Mouse (Mus musculus) cortical plate, adult 2 months (tissue): ENCODE results near the gene Ptafr.

Experiments used
- CTCF ChIP-seq: fragments of 200-500 bp; IDR thresholded peaks from 2 replicates; pipeline ENCODE4 v1.5.1; 2011; ENCODE audit warnings: mild to moderate bottlenecking, control low read depth, low read length; ENCODE audit not compliant: insufficient read depth; ENCODE audit errors: extremely low read depth
- POLR2A ChIP-seq: fragments of 200-500 bp; IDR thresholded peaks from 2 replicates; pipeline ENCODE4 v1.6.1; 2011; ENCODE audit warnings: mild to moderate bottlenecking, low read length, control low read depth; ENCODE audit not compliant: insufficient read depth; ENCODE audit errors: extremely low read depth

GRCm38 (mm10) chr4:132541413-132541812 is 22.5 kb upstream of the Ptafr start:
- no peak for TF ChIP-seq CTCF
- TF ChIP-seq POLR2A = no peak
